Mouse (Mus musculus) left cerebral cortex, adult 8-10 months (tissue): ENCODE measurements around the gene Calr4. TPM values are rescaled to one million over a fixed set of nuclear protein-coding genes. Genes with fewer than 3 reads are reported as not detected.

Experiments used
- DNase-seq, 2 experiments: peaks; one replicate each; pipeline ENCODE4 v3.0.0; 2022; ENCODE audit warnings: low spot score in 2 of 2
- total RNA-seq, 4 experiments: library from RNA; stranded (reverse); gene quantifications; 2 replicates each; pipeline ENCODE4 v1.2.4; 2022

Gene Calr4
- total RNA-seq, 4 experiments from 2014 or later, result 0.48 to 1.1 (median 0.68) TPM; not detected in 1

DNA sequence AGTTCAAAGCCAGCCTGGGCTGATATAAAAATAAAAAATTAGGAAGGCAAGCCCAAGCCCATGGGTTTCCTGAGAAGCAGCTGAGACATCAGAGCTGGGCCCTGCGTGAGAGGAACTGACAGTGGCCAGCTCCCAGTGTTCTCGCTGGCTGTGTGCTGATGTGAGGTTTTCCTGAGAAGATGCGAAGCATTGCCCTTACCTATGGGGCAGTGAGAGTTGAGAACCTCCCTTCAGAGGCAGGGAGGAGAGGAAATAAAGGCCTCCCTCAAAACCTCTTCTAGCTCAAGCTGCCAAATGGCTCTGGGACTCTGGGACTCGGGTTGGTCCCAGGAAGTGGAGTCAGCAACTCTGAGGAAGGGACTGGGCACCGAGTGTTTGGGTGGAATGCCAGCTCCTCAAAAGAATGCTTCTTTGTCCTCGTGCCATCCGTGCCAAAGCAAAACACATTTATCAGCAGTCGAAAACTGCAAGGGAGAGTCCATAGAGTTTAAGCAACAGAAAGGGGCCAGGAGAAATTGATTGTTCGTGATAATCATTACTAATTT, 593 bp downstream of the Calr4 start:
- peak in 1 of 2 experiments; percentile 15 for DNase-seq

DNA sequence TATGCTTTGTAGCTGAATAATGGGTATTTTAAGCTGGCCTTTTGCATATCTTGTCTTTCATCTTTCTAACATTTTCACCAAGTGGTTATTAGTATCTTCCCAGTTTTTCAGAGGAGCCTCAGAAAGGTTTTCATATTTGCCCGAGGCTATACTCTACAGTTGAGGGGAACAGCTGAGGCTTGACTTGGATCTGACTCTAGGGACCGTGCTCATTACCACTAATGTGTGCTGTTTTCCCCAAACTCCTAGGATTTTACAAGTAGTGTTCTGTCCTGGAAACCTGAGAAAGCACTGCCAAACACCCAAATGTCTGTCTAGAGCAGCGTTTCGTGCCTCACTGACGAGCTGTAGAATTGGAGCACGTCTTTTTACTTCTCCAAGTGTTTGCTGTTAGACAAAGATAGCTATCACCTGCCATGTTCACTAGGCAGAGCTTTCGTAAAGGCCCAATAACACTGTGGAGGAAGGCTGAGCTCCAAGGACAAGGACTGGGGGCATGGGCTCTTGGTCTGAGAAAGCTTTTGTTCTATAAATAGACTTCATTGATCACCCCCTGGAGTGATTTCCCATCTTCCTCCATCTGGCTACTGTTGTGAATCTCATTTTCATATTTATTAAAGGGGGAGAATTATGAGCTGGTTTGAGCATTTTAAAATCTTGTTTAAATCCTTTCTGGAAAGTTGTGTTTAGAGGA, 2.0 kb downstream of the Calr4 start:
- no peak for DNase-seq

DNA sequence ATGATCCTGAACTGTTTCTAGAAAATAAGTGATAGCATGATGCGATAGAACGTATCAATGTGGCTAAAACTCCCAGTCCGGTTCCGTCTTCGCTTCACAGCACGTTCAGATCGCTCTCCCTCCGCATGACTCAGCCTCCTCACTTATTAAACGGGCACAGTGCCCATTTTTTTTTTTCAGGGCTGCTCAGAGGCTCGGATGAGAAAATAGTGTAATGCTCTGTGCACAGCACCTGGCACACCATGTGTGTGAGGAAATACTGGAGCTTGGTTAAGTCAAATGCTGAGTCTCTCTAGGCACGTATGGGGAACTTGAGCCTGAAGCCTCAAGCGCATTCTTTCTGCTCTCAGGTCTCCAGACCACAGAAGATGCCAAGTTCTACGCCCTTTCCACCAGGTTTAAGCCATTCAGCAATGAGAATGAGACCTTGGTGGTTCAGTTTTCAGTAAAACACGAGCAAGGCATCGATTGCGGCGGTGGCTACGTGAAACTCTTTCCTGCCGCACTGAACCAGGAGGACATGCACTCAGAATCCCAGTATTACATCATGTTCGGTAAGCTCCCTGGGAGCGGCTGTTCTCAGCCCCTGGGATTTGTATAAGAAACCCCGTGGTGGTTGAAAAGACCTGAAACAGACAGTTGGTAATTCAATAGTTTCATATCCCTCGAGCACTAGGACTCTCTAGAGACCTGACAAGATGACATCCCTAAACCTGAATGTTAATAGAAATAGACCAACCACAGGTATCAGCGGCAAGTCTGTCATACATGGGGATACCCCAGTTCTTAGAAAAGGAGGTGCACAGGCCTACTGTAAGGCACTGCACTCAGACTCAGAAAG, 4.4 kb downstream of the Calr4 start:
- DNase-seq, result peak in 1 of 2 experiments; percentile 34

DNA sequence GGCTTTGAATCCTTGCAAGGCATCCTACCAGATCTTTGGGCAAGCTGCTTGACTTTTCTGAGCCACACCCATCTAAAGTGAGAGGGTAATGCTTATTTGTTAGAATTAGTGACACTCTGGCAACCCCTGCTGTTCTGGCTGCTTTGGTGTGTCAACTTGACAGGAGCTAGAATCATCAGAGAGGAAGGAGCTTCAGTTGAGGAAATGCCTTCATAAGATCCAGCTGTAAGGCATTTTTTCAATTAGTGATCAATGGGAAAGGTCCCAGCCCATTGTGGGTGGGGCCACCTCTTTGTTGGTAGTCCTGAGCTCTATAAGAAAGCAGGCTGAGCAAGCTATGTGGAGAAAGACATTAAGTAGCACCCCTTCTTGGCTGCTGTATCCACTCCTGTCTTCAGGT, 6.9 kb downstream of the Calr4 start:
- DNase-seq, result no peak

- DNase-seq, result no peak
These were observed 7.6 kb downstream of the Calr4 start for GRCm38 (mm10) chr4:109241934-109242333.

- no peak for DNase-seq
These were observed 10.2 kb downstream of the Calr4 start for GRCm38 (mm10) chr4:109244506-109244905.

DNA sequence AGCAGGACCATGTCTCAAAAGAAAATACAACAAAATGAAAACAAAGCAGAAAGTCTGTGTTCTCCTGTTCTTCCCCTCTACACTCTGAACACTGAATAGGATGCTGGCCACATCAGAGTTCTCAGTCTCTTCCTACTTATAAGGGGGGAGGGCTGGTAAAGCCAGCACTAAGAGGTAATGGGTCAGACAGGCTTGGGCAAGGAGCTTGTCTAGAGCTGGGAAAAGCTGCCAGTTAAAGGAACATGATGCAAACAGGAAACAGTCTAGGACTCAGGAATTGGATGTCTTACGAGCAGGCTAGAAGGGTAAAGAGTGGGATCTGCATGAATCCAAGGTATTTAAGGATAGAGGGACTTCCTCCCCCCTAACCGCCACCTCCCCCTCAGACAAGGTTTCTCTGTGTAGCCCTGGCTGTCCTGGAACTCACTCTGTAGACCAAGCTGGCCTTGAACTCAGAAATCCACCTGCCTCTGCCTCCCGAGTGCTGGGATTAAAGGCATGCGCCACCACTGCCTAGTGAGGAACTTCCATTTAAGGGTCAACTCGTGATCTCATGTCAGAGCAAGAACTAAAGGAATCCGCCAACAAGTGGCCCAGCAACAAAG, 10.8 kb downstream of the Calr4 start:
- no peak for DNase-seq

DNA sequence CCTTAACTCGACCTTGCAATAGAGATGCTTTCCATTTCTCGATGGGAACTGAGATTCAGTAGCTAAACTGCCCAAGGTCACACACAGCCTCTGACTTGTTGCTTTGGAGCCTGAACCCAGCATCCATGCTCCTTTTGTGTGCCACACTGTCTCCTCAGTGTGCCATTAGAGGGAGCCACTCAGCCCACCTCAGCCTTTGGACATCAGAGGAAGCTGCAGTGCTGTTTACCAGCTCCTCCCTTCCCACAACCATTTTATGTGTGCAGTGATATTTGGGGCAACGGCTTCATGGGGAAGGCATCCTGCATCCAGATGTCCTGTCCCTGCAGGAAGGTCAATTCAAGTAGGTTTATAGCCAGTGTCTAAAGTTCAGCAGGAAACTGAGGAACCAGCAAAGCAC, 17.3 kb downstream of the Calr4 start:
- no peak for DNase-seq

DNA sequence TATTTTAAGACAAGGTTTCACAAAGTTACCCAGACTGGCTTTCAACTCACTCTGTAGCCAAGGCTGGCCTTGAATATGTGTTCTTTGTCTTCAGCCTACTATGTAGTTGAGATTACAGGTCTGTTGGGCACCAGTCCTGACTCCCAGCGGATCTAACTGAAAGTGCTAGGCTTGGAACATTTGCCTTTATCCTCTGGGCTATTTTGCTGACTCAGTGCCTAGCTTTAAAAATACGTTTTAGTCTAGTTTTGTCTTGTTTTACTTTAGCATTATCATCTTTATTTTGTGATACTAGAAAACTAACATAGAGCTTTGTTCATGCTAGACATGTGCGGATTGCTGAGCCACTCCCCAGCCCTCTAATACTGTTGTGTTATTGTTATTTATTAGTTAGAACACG, 17.9 kb downstream of the Calr4 start:
- DNase-seq, result no peak

DNA sequence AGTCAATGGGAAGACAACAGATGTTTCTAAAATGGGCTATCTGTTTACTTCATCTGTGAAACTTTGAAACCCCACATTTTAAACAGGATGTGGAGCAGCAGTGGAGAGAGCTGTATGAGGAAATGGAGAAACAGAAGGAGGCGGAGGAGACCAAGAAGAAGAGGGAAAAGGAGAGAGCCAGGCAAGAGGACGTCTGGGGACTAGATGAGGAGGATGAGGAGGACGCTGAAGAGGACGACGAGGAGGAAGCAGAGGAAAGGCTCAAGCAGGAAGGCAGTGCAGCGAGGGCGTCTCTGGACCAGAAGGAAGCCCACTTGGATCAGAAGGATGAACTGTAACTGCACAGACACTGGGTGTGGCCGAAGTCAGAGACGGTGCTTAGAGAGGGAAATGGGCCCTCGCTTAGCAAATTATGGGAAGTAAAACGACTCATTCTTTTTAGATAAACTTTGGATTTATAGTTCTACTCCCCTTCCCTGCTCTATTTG, 19.4 kb downstream of the Calr4 start:
- no peak for DNase-seq

DNA sequence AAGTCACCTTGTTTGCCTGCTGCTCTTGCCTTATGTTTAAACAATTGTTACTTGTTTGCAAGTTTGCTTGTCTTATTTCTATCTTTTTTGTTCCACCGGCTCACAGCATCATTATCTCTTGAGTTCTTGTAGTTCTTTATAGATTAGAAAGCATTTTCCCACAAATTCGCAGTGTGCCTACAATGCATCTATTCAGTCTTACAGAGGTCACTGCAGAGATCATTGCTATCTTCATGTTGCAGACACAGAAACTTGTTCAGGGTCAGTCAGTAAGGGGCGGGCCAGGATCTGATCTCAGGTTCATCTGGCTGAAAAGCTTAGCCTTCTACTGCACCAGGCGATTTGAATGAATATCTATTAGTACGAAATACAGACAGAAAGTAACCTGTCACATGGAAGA, 20.2 kb downstream of the Calr4 start:
- DNase-seq, result no peak

DNA sequence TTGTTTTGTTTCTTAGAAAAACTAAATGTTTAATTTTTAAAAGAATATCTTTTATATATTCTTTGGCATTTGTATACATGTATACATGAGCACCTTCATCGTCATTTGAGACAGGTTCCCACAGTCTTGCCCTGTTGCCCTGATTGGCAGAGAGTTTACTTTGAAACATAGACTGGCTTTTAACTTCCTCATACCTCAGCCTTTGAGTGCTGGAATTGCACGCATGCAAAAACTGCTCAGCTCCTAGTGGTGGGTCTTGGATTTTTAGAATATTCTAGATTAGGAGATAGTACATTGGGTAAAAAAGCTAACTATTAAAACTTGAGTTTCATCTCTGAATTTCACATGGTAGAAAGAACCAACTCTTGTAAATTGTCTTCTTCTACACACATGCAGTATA, 21.0 kb downstream of the Calr4 start:
- no peak for DNase-seq

GRCm38 (mm10) chr4:109255727-109256417, 21.6 kb downstream of the Calr4 start:
- DNase-seq, result no peak

DNA sequence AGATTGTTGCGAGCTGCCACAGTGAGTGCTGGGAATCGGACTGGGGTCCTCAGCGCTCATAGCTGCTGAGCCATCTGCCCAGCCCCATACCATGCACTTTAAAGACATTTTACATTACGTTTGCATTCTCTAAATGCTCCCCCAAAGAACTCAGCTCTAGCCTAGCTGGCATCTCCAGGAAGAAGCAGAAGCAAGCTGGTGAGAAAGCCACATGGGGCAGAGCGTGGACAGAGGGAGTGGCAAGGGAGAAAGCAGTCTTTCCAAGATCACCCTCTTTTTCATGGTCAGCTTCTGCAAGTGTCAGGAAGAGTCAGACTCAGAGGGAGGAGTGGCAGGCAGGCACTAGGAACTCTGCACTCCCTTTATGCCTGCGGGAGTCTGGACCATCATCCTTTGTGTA, 22.5 kb downstream of the Calr4 start:
- DNase-seq, result no peak

GRCm38 (mm10) chr4:109257639-109258038, 23.4 kb downstream of the Calr4 start:
- no peak for DNase-seq

GRCm38 (mm10) chr4:109262068-109262467, 27.8 kb downstream of the Calr4 start:
- DNase-seq, result no peak

DNA sequence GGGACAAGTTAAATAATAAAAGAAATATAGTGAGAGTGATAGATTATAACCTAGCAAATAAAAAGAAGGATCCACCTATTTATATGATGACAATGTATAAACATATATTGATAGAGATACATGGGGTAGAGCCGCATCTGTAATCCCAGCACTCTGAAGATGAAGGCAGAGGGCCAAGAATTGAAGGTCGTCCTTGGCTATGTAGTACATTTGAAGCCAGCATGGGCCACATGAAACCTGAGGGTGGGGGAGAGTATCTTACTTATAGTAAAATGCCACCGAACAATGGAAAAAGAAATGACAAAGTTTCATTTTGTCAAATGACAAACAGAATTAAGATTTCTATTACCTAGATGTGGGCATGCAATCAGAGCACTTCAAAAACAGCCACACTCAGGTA, 31.8 kb downstream of the Calr4 start:
- no peak for DNase-seq

GRCm38 (mm10) chr4:109266744-109267143, 32.5 kb downstream of the Calr4 start:
- DNase-seq, result no peak

- no peak for DNase-seq
These were observed 33.2 kb downstream of the Calr4 start for GRCm38 (mm10) chr4:109267452-109267851.

GRCm38 (mm10) chr4:109268903-109269302, 34.6 kb downstream of the Calr4 start:
- no peak for DNase-seq

DNA sequence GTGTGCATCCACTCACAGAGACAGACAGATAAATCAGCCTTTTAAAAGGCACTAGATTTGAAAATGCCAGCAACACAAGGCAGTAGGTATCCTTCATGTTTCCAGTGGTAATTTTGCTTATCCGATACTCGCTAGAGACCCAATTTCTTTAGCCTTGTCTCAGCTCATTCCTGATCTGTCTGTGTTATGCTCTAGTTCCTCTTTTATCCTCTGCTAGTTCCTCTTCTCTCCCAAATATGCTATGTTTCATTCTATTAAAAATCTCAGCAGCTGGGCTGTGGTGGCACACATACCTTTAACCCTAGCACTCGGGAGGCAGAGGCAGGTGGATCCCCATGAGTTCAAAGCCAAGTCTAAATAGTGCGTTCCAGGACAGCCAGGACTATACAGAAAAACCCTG, 37.5 kb downstream of the Calr4 start:
- DNase-seq, result no peak
